Mouse (Mus musculus): ENCODE data around the gene Tyrp1. TPM values are rescaled to one million over a fixed set of nuclear protein-coding genes. Genes with fewer than 3 reads are reported as not detected.

Gene Tyrp1
- total RNA-seq (2021), result under 1 TPM; 0.17 to 0.22 TPM

- DNase-seq, result no peak
- intact Hi-C loops (cut with DNase I), result no loop called here
Measured at GRCm38 (mm10) chr4:80834050-80834449, at the start of gene Tyrp1. Tyrp1 (plus strand) TSS chr4:80834123.

DNA sequence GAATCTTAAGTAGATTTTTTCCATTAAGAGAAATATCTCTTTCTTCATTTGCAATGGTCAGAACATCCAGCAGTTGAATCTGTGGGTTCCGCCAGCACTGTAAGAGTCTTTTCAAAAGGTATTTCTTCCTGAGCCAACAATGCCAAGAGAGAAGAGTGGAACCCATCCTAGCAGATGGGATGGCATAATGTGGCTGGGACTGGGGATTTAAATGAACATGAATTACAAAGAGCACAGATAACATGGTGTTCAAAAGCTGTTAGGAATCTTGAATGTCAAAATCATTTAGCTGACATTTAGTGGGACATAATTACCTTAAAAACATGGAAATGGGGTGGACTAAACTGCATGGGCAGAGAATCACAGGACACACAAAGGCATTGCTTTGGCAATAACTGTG is 45.6 kb upstream of the Tyrp1 start:
- intact Hi-C loops (cut with DNase I), result no loop called here

DNA sequence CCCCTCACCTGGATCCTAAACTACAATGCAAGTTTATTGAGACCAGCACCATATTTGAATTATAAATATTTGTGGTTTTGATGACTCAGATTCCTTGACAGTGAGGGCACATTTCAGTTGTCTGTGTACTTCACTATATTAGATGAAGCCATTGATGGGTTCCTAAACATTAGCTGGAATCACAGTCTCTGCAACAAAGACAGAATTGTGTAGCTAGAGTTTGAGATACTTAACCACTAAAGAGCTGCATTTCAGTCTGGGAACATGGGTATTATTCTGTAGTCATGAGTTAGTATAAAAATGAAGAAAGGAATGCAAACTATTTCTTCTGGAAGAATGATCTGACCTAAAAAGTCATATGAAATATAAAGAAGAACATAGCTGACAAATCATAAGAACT is 14.4 kb upstream of the Tyrp1 start:
- intact Hi-C loops (cut with DNase I), result no loop called here
- no peak for DNase-seq

More for the DNA sequence above, 45.6 kb upstream of the Tyrp1 start:
- DNase-seq, result no peak

- intact Hi-C loops (cut with DNase I), result no loop called here
- DNase-seq, result no peak
Measured at GRCm38 (mm10) chr4:80821945-80822344, 12.0 kb upstream of the Tyrp1 start.

- no peak for DNase-seq
- intact Hi-C loops (cut with DNase I), result no loop called here
Measured at GRCm38 (mm10) chr4:80828232-80828631, 5.7 kb upstream of the Tyrp1 start.

DNA sequence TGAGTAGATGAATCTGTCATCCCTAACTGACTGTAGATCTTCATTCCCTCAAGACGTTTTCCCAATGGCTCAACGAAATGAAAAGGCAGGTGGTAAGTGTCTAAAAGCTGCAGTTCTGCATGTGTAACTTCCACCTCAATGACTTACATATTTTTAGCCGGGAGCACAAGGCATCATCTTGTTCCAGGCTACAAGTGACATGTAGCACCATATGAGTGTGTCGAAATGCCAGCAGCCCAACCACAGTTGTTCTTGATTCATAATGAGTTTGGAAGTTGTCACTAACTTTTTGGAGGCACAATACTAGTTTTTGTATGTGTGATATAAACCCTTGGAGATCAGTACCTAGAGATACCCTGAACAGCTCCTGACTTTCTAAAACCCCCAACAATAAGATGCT is 5.4 kb downstream of the Tyrp1 start:
- no peak for DNase-seq

GRCm38 (mm10) chr4:80841980-80842379 is 8.1 kb downstream of the Tyrp1 start:
- no peak for DNase-seq
- intact Hi-C loops (cut with DNase I), result no loop called here

More for the DNA sequence above, 5.4 kb downstream of the Tyrp1 start:
- intact Hi-C loops (cut with DNase I), result no loop called here

DNA sequence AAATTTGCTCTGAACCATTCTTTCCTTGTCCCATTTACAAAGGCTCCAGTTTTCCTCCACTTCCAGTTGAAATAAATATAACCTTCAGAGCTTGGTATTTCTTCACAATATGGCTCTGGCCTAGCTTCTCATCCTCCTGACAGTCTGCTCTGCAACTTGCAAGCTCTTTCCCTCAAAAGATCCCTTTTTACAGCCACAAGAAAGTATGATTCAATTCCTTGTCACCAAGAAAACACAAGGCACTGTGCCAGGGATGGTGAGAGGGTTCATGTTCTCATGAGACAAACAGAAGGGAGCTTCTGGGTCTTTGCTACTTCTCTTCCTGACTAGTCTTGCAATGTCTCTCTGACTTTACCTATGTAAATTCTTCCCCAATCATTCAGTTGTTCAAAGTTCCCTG is 9.8 kb downstream of the Tyrp1 start:
- intact Hi-C loops (cut with DNase I), result no loop called here
- no peak for DNase-seq

DNA sequence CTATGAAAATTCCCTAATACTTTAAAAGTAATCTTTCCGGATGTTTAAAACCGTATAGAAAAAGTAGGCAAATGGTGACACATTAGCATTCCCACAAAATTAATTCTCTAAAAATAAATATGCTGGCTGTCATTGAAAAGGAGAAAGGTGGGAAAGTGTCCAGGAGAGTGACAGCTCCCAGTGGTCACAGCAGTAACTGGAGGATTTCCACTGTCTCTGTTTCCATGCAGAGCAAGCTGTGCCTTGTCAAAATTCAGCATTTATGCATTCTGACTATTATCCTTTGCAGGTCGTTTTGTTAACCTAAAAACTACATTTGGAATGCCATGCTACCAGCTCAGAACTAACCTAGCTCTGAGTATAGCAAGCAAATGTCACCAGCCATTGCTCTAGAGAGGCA is 12.1 kb downstream of the Tyrp1 start:
- no peak for DNase-seq
- intact Hi-C loops (cut with DNase I), result no loop called here

GRCm38 (mm10) chr4:80852590-80853425 is 18.9 kb downstream of the Tyrp1 start:
- intact Hi-C loops (cut with DNase I), result no loop called here
- DNase-seq, result no peak

- DNase-seq, result no peak
- intact Hi-C loops (cut with DNase I), result no loop called here
Measured at GRCm38 (mm10) chr4:80855495-80855894, 21.6 kb downstream of the Tyrp1 start.

DNA sequence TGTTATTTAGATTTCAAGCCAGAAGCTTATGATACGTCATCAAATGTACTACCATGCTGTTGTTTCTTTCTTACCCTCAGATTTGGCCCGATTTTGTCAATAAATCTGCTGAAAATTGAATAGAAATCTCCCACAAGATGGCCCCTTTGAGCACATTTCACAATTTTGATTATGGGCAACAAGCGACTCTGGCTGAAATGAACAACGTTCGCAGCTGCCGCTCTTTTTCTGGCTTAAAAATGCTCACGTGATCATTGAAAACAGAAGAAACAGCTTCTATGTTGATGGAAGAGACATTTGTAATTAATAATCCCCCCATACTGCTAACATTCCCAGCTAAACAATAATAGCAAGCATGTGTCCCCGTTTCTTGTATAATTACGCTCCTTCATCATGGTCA is 29.0 kb downstream of the Tyrp1 start:
- intact Hi-C loops (cut with DNase I), result loop anchor here (10.0 kb wide), 1 partner anchor 1752 kb away; no protein-coding TSS in a partner anchor
- no peak for DNase-seq

DNA sequence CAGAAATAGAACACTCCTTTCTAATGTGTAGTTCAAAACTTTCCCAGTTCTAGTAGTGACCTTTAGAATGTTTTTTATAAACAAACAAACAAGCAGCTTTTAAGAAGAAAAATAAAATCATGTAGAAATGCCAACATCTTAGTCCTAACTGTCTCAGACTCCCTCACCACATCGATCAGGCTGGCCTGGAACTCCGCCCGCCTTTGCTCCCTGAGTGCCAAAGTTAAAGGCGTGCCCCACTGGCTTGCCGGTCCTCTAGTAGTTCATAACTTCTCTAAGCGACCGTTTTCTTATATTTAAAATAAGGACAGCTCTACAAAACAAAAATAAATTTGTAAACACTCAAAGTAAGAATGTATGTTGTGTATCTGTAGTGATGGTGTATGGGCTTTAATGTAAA is 30.0 kb downstream of the Tyrp1 start:
- intact Hi-C loops (cut with DNase I), result loop anchor here (10.0 kb wide), 1 partner anchor 1751 kb away; no protein-coding TSS in a partner anchor
- no peak for DNase-seq

DNA sequence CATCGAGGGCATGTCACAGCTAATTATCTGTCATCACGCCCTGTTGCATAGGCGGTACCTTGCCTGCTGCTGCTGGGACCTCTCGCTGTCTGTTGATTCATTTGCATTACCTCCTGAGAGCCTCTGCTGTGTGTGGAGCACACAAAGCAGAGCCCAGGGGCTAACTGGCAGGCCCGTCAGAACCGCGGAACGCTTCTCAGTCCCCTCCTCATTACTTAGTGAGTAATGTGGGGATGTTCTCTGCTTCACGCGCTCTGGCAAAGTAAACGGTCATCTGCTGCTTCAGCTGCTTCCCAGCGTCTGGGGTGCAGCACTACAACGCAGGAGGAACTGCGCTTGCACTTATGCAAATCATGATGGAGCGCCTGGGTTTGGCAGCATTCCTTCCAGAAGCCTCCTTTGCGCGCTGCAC is 30.6 kb downstream of the Tyrp1 start:
- DNase-seq, result peak; percentile 18 to 22
- intact Hi-C loops (cut with DNase I), result loop anchor here (10.0 kb wide), 1 partner anchor 1750 kb away; no protein-coding TSS in a partner anchor

- intact Hi-C loops (cut with DNase I), result loop anchor here (5.0 to 10.0 kb wide), 2 partner anchors 386 to 1749 kb away; no protein-coding TSS in a partner anchor
- DNase-seq, result peak; percentile 19 to 34
Measured at GRCm38 (mm10) chr4:80866065-80866464, 32.1 kb downstream of the Tyrp1 start.

DNA sequence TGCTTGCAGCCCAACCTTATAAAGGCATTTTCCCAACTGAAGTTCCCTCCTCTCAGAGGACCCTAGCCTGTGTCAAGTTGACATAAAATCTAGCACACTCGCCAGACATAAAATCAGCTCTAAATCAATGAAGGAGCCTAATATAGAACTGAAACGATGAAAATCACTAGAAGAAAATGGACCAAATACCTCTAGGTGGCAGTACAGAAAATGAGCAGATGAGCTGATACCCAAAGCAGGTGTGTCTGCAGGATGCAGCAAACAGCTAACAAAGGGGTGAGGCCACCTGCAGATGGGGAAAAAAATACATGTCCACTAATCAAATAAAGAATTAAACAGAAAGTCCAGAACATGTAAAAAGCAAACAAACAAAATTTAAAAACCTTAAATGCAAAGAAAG is 35.7 kb downstream of the Tyrp1 start:
- no peak for DNase-seq
- intact Hi-C loops (cut with DNase I), result loop anchor here (5.0 to 10.0 kb wide), 2 partner anchors 383 to 1745 kb away; no protein-coding TSS in a partner anchor

- DNase-seq, result peak in 1 of 2 experiments; percentile 20
- intact Hi-C loops (cut with DNase I), result loop anchor here (2.0 to 10.0 kb wide), 4 partner anchors 79 to 684 kb away; no protein-coding TSS in a partner anchor
Measured at GRCm38 (mm10) chr4:80872847-80873644, 39.1 kb downstream of the Tyrp1 start.

DNA sequence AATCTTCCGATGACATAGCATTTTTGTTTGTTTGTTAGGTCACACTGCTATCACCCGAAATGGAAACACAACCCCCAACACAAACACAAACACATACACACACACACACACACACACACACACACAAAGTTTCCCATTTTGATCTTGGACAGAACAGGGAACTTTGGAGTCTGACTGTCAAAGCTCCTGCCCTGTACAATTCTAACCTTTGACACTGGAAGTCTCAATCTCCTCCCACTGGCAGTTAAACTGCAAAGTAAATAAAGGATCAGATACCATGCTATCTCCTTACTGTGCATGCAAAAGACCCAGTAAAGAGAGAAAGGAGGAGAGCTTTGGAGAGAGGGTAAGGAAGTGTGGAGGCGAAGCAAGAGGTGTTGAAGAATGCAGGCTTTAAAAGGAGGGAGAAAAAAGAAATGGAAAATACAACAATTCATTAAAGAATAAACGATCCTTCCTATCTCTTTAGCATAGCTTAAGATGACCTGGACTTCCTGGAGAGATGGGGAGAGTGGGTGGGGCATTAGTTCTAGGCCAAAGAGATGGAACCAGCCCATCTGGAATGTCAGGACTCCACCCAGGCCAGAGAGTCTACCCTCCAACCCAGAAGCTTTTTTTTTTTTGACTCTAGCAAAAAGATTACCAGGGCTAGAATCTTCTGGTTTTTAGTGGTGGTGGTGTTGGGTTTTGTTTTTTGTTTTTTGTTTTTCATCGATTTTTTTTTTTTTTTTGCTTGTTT is 40.4 kb downstream of the Tyrp1 start:
- intact Hi-C loops (cut with DNase I), result loop anchor here (2.0 to 10.0 kb wide), 4 partner anchors 78 to 303 kb away; no protein-coding TSS in a partner anchor
- DNase-seq, result no peak

DNA sequence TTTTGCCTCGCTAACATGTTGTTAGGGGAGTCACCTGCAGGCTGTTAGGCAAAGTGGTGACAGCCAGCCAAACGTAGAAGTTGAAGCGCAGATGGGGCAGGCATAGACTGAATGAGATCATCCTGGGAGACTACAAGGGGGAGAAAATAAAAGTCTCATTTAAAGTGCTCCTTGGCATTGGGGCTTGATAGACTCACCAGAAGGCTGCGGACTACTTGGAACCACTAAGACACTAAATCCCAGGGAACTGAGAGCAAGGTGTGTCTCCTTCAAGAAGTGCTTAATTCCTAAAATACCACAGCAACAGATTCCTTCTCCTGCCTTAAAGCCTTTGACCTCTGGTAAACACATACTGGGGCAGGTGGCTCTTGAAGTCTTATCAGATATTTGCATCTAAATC is 41.1 kb downstream of the Tyrp1 start:
- intact Hi-C loops (cut with DNase I), result loop anchor here (2.0 to 10.0 kb wide), 2 partner anchors 150 to 302 kb away; no protein-coding TSS in a partner anchor
- no peak for DNase-seq

DNA sequence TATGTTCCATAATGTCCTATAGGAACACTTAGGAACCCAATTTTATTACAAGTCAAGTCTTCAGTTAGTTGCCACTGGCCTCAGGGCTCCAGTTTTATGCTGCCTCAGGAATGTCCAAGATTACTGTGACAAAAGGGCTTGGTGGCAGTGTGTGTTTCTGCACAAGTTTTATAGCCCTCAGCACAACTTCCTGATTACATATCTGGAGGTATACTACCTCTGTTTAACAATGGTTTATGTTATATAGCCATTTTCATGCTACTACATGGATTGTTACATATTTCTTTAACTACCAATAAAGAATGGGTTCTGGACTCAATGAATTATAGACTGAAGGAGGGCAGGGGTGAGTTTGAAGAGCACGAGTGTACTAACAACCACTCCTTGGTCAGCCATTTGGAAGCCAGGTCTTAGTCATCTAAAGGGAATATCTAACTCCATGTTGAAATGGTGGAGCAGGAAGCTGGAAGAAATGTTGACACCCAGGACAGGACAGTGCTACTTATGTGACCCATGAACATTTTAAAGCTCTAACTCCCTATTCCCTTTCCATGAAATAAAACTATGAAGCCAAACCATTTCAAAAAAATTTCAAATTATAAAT is 48.2 kb downstream of the Tyrp1 start:
- intact Hi-C loops (cut with DNase I), result loop anchor here (2.0 to 5.0 kb wide), 2 partner anchors 29 to 245 kb away; partner anchors contain the start of gene Lurap1l
- no peak for DNase-seq
